Mouse (Mus musculus) MN1 (cell line): ENCODE measurements around the gene 0610009B22Rik.

Experiments used
- DNase-seq: peaks from one replicate; pipeline ENCODE4 v3.0.0-alpha.2; 2016; ENCODE audit warnings: low spot score

The 0610009B22Rik gene

GRCm38 (mm10) chr11:51658705-51659104 lies 30.0 kb downstream of the 0610009B22Rik start:
- peak; percentile 74 for DNase-seq

GRCm38 (mm10) chr11:51658291-51658690 lies 30.4 kb downstream of the 0610009B22Rik start:
- peak; percentile 41 for DNase-seq

- no peak for DNase-seq
Observed at GRCm38 (mm10) chr11:51656798-51657521, 31.7 kb downstream of the 0610009B22Rik start.

GRCm38 (mm10) chr11:51654891-51655290 lies 33.8 kb downstream of the 0610009B22Rik start:
- no peak for DNase-seq

GRCm38 (mm10) chr11:51653736-51654135 lies 34.9 kb downstream of the 0610009B22Rik start:
- DNase-seq = no peak

GRCm38 (mm10) chr11:51652889-51653418 lies 35.7 kb downstream of the 0610009B22Rik start:
- DNase-seq = no peak

DNA sequence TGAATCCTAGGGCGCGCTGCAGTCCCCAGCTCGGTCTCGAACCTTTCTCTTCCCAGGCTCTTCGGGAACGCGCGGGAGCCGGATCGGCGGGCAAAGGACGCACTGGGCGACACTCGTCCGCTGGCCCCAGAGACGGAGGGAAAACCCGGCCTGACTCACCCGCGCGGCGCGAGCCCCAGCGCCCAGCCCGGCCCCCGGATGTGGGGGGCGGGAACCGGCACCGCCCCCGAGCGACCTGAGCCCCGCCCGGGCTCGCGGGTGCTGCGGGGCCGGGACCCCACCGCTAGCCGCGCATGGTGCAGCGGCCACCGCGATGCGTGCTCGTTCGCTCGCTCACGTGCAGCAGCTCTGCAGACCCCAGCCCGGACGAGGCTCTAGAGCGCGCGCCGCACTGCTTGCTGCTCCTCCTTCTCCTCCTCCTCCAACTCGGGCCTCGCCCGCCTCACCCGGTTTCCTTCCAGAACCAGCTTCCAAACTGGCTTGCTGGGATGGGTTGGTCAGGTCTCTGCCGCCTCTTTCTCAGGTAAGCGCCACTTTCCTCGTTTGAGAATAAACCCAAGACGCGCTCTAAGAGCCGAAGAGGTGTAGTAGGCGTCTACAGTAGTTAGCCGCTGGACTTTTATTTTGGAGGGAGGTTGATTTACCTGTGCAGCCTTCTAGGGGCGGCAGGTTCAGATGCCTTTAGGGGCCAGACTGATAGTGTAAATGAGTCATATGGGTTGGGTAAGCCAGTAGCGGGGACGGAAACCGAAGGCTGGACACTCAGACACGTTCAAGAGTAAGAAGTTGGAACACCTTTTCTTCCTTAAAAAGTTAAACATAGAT lies 37.8 kb downstream of the 0610009B22Rik start, which contains the start of the genes N4bp3 and D930048N14Rik:
TSS of gene N4bp3 (minus strand) at position 152 of the 825 bp plus-strand sequence.
TSS of gene D930048N14Rik (plus strand) at position 264 of the 825 bp plus-strand sequence.
- no peak for DNase-seq

- no peak for DNase-seq
Observed at GRCm38 (mm10) chr11:51650261-51650660, 38.4 kb downstream of the 0610009B22Rik start.

DNA sequence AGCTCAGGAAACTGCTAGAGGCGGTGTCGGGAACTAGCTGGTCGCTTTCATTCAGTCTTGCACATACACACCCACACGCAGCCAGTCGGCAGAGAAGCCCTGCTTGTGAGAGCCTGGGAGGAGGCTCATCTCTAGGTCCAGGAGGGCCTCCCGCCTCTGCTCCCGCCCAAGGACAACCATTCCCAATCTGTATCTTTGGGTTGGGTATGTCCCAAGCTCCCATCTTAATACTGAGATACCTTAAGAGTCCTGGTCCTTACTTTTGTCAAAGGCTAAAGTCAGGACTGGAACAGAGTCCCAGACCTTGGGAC lies 38.8 kb downstream of the 0610009B22Rik start:
- DNase-seq = no peak

GRCm38 (mm10) chr11:51649111-51649888 lies 39.4 kb downstream of the 0610009B22Rik start:
- no peak for DNase-seq

GRCm38 (mm10) chr11:51648566-51648965 lies 40.1 kb downstream of the 0610009B22Rik start:
- no peak for DNase-seq

- no peak for DNase-seq
Observed at GRCm38 (mm10) chr11:51646751-51647667, 41.7 kb downstream of the 0610009B22Rik start.

- DNase-seq = no peak
Observed at GRCm38 (mm10) chr11:51646245-51646644, 42.4 kb downstream of the 0610009B22Rik start.

- DNase-seq = no peak
Observed at GRCm38 (mm10) chr11:51645293-51645692, 43.4 kb downstream of the 0610009B22Rik start.

GRCm38 (mm10) chr11:51644217-51644616 lies 44.5 kb downstream of the 0610009B22Rik start:
- no peak for DNase-seq

GRCm38 (mm10) chr11:51643761-51644160 lies 44.9 kb downstream of the 0610009B22Rik start:
- no peak for DNase-seq

DNA sequence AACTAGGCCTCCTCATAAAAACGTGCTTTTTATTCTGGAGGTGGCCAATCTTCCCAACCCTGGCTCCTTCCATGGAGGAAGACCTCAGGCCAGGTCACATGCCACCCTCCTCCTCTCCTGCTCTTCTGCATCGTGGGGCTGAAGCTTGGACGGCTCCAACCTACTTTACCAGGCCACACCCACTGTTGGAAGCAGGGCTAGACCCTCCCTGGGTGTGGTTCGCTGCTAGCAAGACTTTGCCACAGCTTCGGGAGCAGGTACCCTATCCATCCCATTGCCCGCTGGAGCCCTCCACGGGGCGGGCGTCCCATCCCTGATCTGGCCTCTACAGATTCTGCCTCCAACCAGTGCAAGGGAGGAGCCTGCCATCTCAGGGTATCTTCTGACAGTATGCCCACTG lies 45.5 kb downstream of the 0610009B22Rik start:
- no peak for DNase-seq

- peak; percentile 37 for DNase-seq
Observed at GRCm38 (mm10) chr11:51640748-51641147, 47.9 kb downstream of the 0610009B22Rik start.

DNA sequence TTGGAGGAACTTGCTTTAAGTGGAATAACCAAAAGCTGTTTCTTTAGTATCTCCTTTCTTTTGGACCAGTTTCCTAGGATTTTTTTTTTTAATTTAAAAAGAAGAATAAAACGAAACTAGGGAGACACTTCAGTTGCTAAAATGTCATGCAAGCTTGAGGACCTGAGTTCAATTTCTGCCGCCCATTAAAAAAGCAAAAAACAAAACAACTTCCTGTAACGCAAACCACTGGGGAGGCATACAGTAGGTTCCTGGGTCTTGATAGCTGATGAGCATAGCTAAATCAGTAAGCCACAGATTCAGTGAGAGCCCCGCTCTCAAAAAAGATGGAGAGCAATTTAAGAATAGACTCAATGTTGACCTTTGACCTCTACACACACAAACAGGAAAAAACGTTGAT lies 50.2 kb downstream of the 0610009B22Rik start:
- no peak for DNase-seq

DNA sequence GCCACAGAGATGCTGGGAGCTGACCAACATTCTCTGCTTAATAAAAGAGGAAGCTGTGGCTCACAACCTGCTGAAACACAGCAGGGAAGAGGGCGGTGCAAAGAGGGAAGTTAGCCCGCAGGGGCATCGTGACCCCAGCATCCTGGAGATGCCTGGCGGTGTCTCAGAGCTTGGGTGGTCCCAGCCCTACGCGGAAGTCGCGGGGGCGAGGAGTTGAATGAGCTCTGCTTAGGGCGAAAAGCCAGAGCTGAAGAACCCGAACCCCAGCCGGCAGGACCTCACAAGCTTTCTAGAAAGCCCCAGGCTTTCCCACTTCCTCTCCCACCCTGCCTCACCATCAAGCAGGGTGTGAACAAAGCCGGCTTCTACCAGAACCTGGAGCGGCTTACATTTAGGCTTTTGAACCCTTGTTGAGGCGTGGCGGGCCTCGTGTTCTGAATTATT lies 50.7 kb downstream of the 0610009B22Rik start:
- DNase-seq = no peak

DNA sequence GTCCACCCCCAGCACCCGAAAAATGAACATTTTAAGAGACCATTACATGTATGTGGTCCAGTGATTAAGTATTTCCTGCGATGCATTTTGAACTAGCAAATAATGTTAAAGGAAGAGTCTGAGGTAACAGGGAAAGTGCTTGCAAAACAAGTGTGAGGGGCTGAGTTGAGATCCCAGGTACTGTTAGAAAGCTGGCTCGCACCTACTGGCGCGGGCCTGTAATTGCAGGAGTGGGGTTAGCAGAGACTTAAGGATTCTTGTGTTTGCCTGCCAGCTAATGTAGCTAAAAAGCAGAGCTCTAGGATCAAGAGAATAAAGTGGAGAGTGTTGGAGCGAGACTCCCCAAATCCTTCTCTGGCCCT lies 52.4 kb downstream of the 0610009B22Rik start:
- DNase-seq = peak; percentile 92
